8 mouse cellular contexts compared by ENCODE assay signal in genomic region chr17:26932839-26933398, GRCm38 (mm10). TPM values are rescaled to one million over a fixed set of nuclear protein-coding genes. Genes with fewer than 3 reads are reported as not detected.
DNase-seq lines count a peak whose midpoint lies in the region; ATAC-seq and TF ChIP-seq lines count a peak whose summit lies in the region.

TSS of gene Phf1 (plus strand) at chr17:26933052.

- peaks cover 69% of the 10 kb centered on the region for H3K36me3 ChIP-seq in heart, embryonic 10.5 days
- peaks cover 50% of the 10 kb centered on the region for H3K36me3 ChIP-seq in kidney, embryonic 14.5 days (ENCODE audit: control insufficient read depth, insufficient read depth, low read length)
- peaks cover 42% of the 10 kb centered on the region for H3K36me3 ChIP-seq in limb, embryonic 14.5 days (ENCODE audit: control insufficient read depth, insufficient read depth, low read length)
- H3K36me3 ChIP-seq in midbrain, embryonic 16.5 days (ENCODE audit: control insufficient read depth, insufficient read depth, low read length): peaks cover 17% of the 10 kb centered on the region
- H3K36me3 ChIP-seq in spleen, adult 2 months (ENCODE audit: control insufficient read depth, insufficient read depth, low read length): peaks cover 30% of the 10 kb centered on the region

- TF ChIP-seq POLR2A in brain, embryonic 14.5 days (IDR thresholded peaks at IDR 0.05; ENCODE audit: borderline replicate concordance, extremely low read depth, insufficient read depth, insufficient read length, poor library complexity, severe bottlenecking): peak; percentile 52; the same call in 1 of the 2 replicates
- peak; percentile 84; the same call in 1 of the 2 replicates for TF ChIP-seq POLR2A in limb, embryonic 14.5 days (IDR thresholded peaks at IDR 0.05; ENCODE audit: borderline replicate concordance, extremely low read depth, insufficient read depth, insufficient read length)
- peak; percentile 34; the same call in 1 of the 2 replicates for TF ChIP-seq POLR2A in spleen, adult 2 months (IDR thresholded peaks at IDR 0.05; ENCODE audit: low read depth, low read length)

- H3K4me2 ChIP-seq in kidney, embryonic 14.5 days (replicated peaks; ENCODE audit: low read depth, low read length): peak within 1 kb of the TSS; percentile 94
- peak within 1 kb of the TSS; percentile 88 for H3K4me2 ChIP-seq in limb, embryonic 14.5 days (replicated peaks; ENCODE audit: low read depth, low read length, severe bottlenecking)
- H3K4me2 ChIP-seq in midbrain, embryonic 16.5 days (ENCODE audit: low read length): peak within 1 kb of the TSS; percentile 71

- no peak for TF ChIP-seq CTCF in brain, embryonic 14.5 days (IDR thresholded peaks at IDR 0.05; ENCODE audit: borderline replicate concordance, extremely low read depth, insufficient read depth, insufficient read length)
- no peak for TF ChIP-seq CTCF in spleen, adult 2 months (IDR thresholded peaks at IDR 0.05; ENCODE audit: extremely low read depth, insufficient read depth, insufficient read length, insufficient replicate concordance)

- peaks cover 44% of the 10 kb centered on the region for H3K4me1 ChIP-seq in heart, embryonic 10.5 days
- H3K4me1 ChIP-seq in kidney, embryonic 14.5 days (ENCODE audit: control insufficient read depth, insufficient read depth, low read length): peaks cover 14% of the 10 kb centered on the region
- peaks cover 10% of the 10 kb centered on the region for H3K4me1 ChIP-seq in limb, embryonic 14.5 days (ENCODE audit: control insufficient read depth, insufficient read depth, low read length)
- H3K4me1 ChIP-seq in midbrain, embryonic 16.5 days (ENCODE audit: control insufficient read depth, insufficient read depth, low read length): peaks cover 16% of the 10 kb centered on the region
- H3K4me1 ChIP-seq in spleen, adult 2 months (ENCODE audit: control insufficient read depth, insufficient read depth, insufficient read length): peaks cover 15% of the 10 kb centered on the region; the same call in 1 of the 2 replicates

- peak; percentile 99 for DNase-seq in B cell, adult 2 months
- peak; percentile 94 for DNase-seq in brain, embryonic 14.5 days (ENCODE audit: low read depth)
- DNase-seq in heart, embryonic 10.5 days (ENCODE audit: low spot score): peak; percentile 97
- DNase-seq in limb, embryonic 14.5 days (ENCODE audit: low spot score): peak; percentile 90
- DNase-seq in spleen, adult 2 months (ENCODE audit: low read depth in 1 of 2, low spot score in 2 of 2): peak; percentile 88 to 99

- H3K27ac ChIP-seq in heart, embryonic 10.5 days: peak within 1 kb of the TSS; percentile 90
- H3K27ac ChIP-seq in kidney, embryonic 14.5 days (ENCODE audit: low read depth, low read length): peak within 1 kb of the TSS; percentile 86
- peak within 1 kb of the TSS; percentile 82 for H3K27ac ChIP-seq in limb, embryonic 14.5 days (replicated peaks; ENCODE audit: low read depth, low read length)
- H3K27ac ChIP-seq in midbrain, embryonic 16.5 days (ENCODE audit: low read length): peak within 1 kb of the TSS; percentile 87
- H3K27ac ChIP-seq in spleen, adult 2 months (ENCODE audit: insufficient read depth, low read length): peak within 1 kb of the TSS; percentile 81

- peak; percentile 91 for ATAC-seq in erythroblast, adult 5-6 weeks (replicated peaks; ENCODE audit: low FRiP score, poor library complexity, severe bottlenecking)
- ATAC-seq in kidney, embryonic 14.5 days (ENCODE audit: low FRiP score, low TSS enrichment): peak; percentile 88
- ATAC-seq in limb, embryonic 14.5 days (ENCODE audit: low FRiP score, low read depth): peak; percentile 93
- ATAC-seq in midbrain, embryonic 16.5 days: peak; percentile 77

- H3K9me3 ChIP-seq in heart, embryonic 10.5 days: no peaks in the 10 kb centered on the region
- no peaks in the 10 kb centered on the region for H3K9me3 ChIP-seq in kidney, embryonic 14.5 days (ENCODE audit: control insufficient read depth, low read length)
- H3K9me3 ChIP-seq in limb, embryonic 14.5 days (ENCODE audit: control insufficient read depth, low read length): no peaks in the 10 kb centered on the region
- H3K9me3 ChIP-seq in midbrain, embryonic 16.5 days (replicated peaks; ENCODE audit: control insufficient read depth, low read length, poor library complexity, severe bottlenecking): no peaks in the 10 kb centered on the region

- no peaks in the 10 kb centered on the region for H3K27me3 ChIP-seq in heart, embryonic 10.5 days (ENCODE audit: insufficient read depth, poor library complexity, severe bottlenecking)
- no peaks in the 10 kb centered on the region for H3K27me3 ChIP-seq in kidney, embryonic 14.5 days (ENCODE audit: control insufficient read depth, insufficient read depth, low read length)
- H3K27me3 ChIP-seq in limb, embryonic 14.5 days (ENCODE audit: control insufficient read depth, insufficient read depth, low read length): no peaks in the 10 kb centered on the region
- no peaks in the 10 kb centered on the region for H3K27me3 ChIP-seq in midbrain, embryonic 16.5 days (ENCODE audit: control insufficient read depth, insufficient read depth, low read depth, low read length)
- no peaks in the 10 kb centered on the region for H3K27me3 ChIP-seq in spleen, adult 2 months (ENCODE audit: control insufficient read depth, insufficient read depth, low read length)

- peak within 1 kb of the TSS; percentile 71 for H3K9ac ChIP-seq in kidney, embryonic 14.5 days (ENCODE audit: low read depth, low read length)
- H3K9ac ChIP-seq in limb, embryonic 14.5 days (ENCODE audit: low read depth, low read length, severe bottlenecking): peak within 1 kb of the TSS; percentile 65
- H3K9ac ChIP-seq in midbrain, embryonic 16.5 days (ENCODE audit: low read depth, low read length): peak within 1 kb of the TSS; percentile 81

- under 1% methylated on average over 42 of the region's 43 CpGs for WGBS in heart, embryonic 10.5 days
- 0% methylated on average over 43 of the region's 43 CpGs for WGBS in kidney, embryonic 14.5 days
- under 1% methylated on average over 34 of the region's 43 CpGs for WGBS in limb, embryonic 14.5 days
- WGBS in midbrain, embryonic 16.5 days: 1% methylated on average over 42 of the region's 43 CpGs
- WGBS in spleen, adult 2 months: under 1% methylated on average over 41 of the region's 43 CpGs

- peak within 1 kb of the TSS; percentile 83 for H3K4me3 ChIP-seq in heart, embryonic 10.5 days
- H3K4me3 ChIP-seq in kidney, embryonic 14.5 days (ENCODE audit: low read length): peak within 1 kb of the TSS; percentile 70
- peak within 1 kb of the TSS; percentile 61 for H3K4me3 ChIP-seq in limb, embryonic 14.5 days (replicated peaks; ENCODE audit: low read length)
- H3K4me3 ChIP-seq in midbrain, embryonic 16.5 days (ENCODE audit: low read depth, low read length): peak within 1 kb of the TSS; percentile 56
- peak within 1 kb of the TSS; percentile 87 for H3K4me3 ChIP-seq in spleen, adult 2 months (ENCODE audit: extremely low read depth, insufficient read depth, insufficient read length)

RNA-seq across cellular contexts. Expression of gene Phf1, which starts in this region (rescaled TPM):
- polyA plus RNA-seq in brain, embryonic 14.5 days (2012; rRNA removed): 50.0 and 66.4 TPM in 2 replicates
- 4.0 TPM in 2 replicates for total RNA-seq in erythroblast, adult 5-6 weeks (2015; ENCODE audit: low replicate concordance)
- total RNA-seq in erythroblast, adult 5-6 weeks (2017; ENCODE audit: low replicate concordance): 2.5 and 4.1 TPM in 2 replicates
- polyA plus RNA-seq in heart, embryonic 10.5 days (2016; fragmentation: Nextera tagmentation; extraction: Ambion mirVana): 6.0 and 7.3 TPM in 2 replicates
- polyA plus RNA-seq in kidney, embryonic 14.5 days (2014; fragmentation: Nextera tagmentation; extraction: Ambion mirVana): 6.0 TPM in 2 replicates
- 56.6 and 72.8 TPM in 2 replicates for polyA plus RNA-seq in limb, embryonic 14.5 days (2012; rRNA removed)
- 11.9 and 12.8 TPM in 2 replicates for polyA plus RNA-seq in limb, embryonic 14.5 days (2014; fragmentation: Nextera tagmentation; extraction: Ambion mirVana)
- polyA plus RNA-seq in midbrain, embryonic 16.5 days (2015; fragmentation: Nextera tagmentation; extraction: Ambion mirVana): 24.5 and 28.0 TPM in 2 replicates
- 103 and 131 TPM in 2 replicates for polyA plus RNA-seq in spleen, adult 2 months (2012; rRNA removed)

Comparison
In these comparisons a context has a peak if more than half of its experiments do, and no peak if none do; other contexts are left out.
1. Peak in every context shown above with its lines: DNase-seq, ATAC-seq, H3K4me3 ChIP-seq and H3K27ac ChIP-seq.
2. POLR2A ChIP-seq: peak in every context shown above with its lines; median percentile 84 in limb, embryonic 14.5 days; 52 in brain, embryonic 14.5 days; 34 in spleen, adult 2 months.